Mouse (Mus musculus) embryo, embryonic 9.5 days (tissue): Measurements from ENCODE around the gene Rlbp1.

Source experiments
- DNase-seq: peaks from one replicate; pipeline ENCODE4 v3.0.0-alpha.2; 2017; ENCODE audit errors: extremely low spot score

Rlbp1 gene

GRCm38 (mm10) chr7:79386422-79387133 lies at the start of gene Rlbp1:
Rlbp1 (minus strand) TSS chr7:79387048.
- DNase-seq = no peak

- DNase-seq = peak; percentile 14
Measured at GRCm38 (mm10) chr7:79428243-79428642, 41.4 kb upstream of the Rlbp1 start.

- no peak for DNase-seq
Measured at GRCm38 (mm10) chr7:79425804-79426203, 39.0 kb upstream of the Rlbp1 start.

GRCm38 (mm10) chr7:79422876-79423275 lies 36.0 kb upstream of the Rlbp1 start:
- DNase-seq = no peak

GRCm38 (mm10) chr7:79419950-79420349 lies 33.1 kb upstream of the Rlbp1 start:
- DNase-seq = no peak

GRCm38 (mm10) chr7:79414449-79415375 lies 27.9 kb upstream of the Rlbp1 start:
- DNase-seq = no peak

- no peak for DNase-seq
Measured at GRCm38 (mm10) chr7:79400296-79400695, 13.4 kb upstream of the Rlbp1 start.

GRCm38 (mm10) chr7:79398971-79399370 lies 12.1 kb upstream of the Rlbp1 start:
- DNase-seq = no peak

- no peak for DNase-seq
Measured at GRCm38 (mm10) chr7:79398426-79398825, 11.6 kb upstream of the Rlbp1 start.

- no peak for DNase-seq
Measured at GRCm38 (mm10) chr7:79397446-79397963, 10.7 kb upstream of the Rlbp1 start.

GRCm38 (mm10) chr7:79395186-79395585 lies 8.3 kb upstream of the Rlbp1 start:
- DNase-seq = no peak

GRCm38 (mm10) chr7:79394666-79395065 lies 7.8 kb upstream of the Rlbp1 start:
- no peak for DNase-seq

- DNase-seq = no peak
Measured at GRCm38 (mm10) chr7:79393924-79394323, 7.1 kb upstream of the Rlbp1 start.

GRCm38 (mm10) chr7:79392860-79393513 lies 6.1 kb upstream of the Rlbp1 start:
- DNase-seq = peak; percentile 31

- peak; percentile 98 for DNase-seq
Measured at GRCm38 (mm10) chr7:79391883-79392649, 5.2 kb upstream of the Rlbp1 start, which contains the start of gene Fanci. Fanci (plus strand) TSS chr7:79391929.

- no peak for DNase-seq
Measured at GRCm38 (mm10) chr7:79391471-79391870, 4.6 kb upstream of the Rlbp1 start.

GRCm38 (mm10) chr7:79390141-79390708 lies 3.4 kb upstream of the Rlbp1 start:
- no peak for DNase-seq

- DNase-seq = no peak
Measured at GRCm38 (mm10) chr7:79388671-79389206, 1.9 kb upstream of the Rlbp1 start.

- no peak for DNase-seq
Measured at GRCm38 (mm10) chr7:79387991-79388390, 1.1 kb upstream of the Rlbp1 start.

GRCm38 (mm10) chr7:79387140-79387539 lies 292 bp upstream of the Rlbp1 start:
- DNase-seq = no peak
